Mouse (Mus musculus): ENCODE data around the gene Anks6. TPM values are rescaled to one million over a fixed set of nuclear protein-coding genes. Genes with fewer than 3 reads are reported as not detected.

Anks6 gene
- polyA plus RNA-seq, 2 experiments from 2014 or later: not detected

GRCm38 (mm10) chr4:46988824-46989223, 68.4 kb downstream of the Anks6 start:
- no peak for ATAC-seq

GRCm38 (mm10) chr4:46988257-46988656, 69.0 kb downstream of the Anks6 start:
- no peak for ATAC-seq

GRCm38 (mm10) chr4:46987809-46988208, 69.4 kb downstream of the Anks6 start:
- no peak for ATAC-seq

- no peak for ATAC-seq
These were observed 71.2 kb downstream of the Anks6 start for GRCm38 (mm10) chr4:46986054-46986453.

GRCm38 (mm10) chr4:46982912-46983311, 74.3 kb downstream of the Anks6 start:
- no peak for ATAC-seq

GRCm38 (mm10) chr4:46982094-46982493, 75.1 kb downstream of the Anks6 start:
- ATAC-seq: no peak

GRCm38 (mm10) chr4:46978371-46978770, 78.9 kb downstream of the Anks6 start:
- ATAC-seq: no peak

- ATAC-seq: no peak
These were observed 80.1 kb downstream of the Anks6 start for GRCm38 (mm10) chr4:46977161-46977560.

- no peak for ATAC-seq
These were observed 80.6 kb downstream of the Anks6 start for GRCm38 (mm10) chr4:46976671-46977071.

GRCm38 (mm10) chr4:46973322-46973721, 83.9 kb downstream of the Anks6 start:
- no peak for ATAC-seq

GRCm38 (mm10) chr4:46967981-46968380, 89.2 kb downstream of the Anks6 start:
- no peak for ATAC-seq

- ATAC-seq: no peak
These were observed 90.7 kb downstream of the Anks6 start for GRCm38 (mm10) chr4:46966551-46966950.

Other genes with a start within 250 kb of the Anks6 start
- gene Gabbr2, start 65.6 kb downstream of the Anks6 start, polyA plus RNA-seq (2017; shearing (Covaris generic)): under 1 TPM in 1 of 2 experiments, not detected in 1; 0.20 TPM
- gene Galnt12, start 34.5 kb upstream of the Anks6 start, polyA plus RNA-seq (2017; shearing (Covaris generic)): 1 to 10 TPM; 4.4 to 8.1 TPM
- gene Col15a1, start 150.7 kb upstream of the Anks6 start, polyA plus RNA-seq (2017; shearing (Covaris generic)): 1 to 10 TPM; 2.6 to 5.3 TPM

All from activated CD4-positive, CD25-positive, alpha-beta regulatory T cell, adult 4 months (primary cell).